Mouse (Mus musculus) ES-Bruce4 (cell line): ENCODE data around the gene Zfp316. TPM values are rescaled to one million over a fixed set of nuclear protein-coding genes. Genes with fewer than 3 reads are reported as not detected.

Source experiments
- H3K27ac ChIP-seq: 2 replicates; pipeline ENCODE4 v1.5.1; 2012; ENCODE audit warnings: low read length, inconsistent platforms; ENCODE audit not compliant: insufficient read depth
- H3K27me3 ChIP-seq: 2 replicates; pipeline ENCODE4 v1.6.1; 2012; ENCODE audit warnings: mild to moderate bottlenecking, low read length, inconsistent platforms; ENCODE audit not compliant: control insufficient read depth, poor library complexity, insufficient read depth, severe bottlenecking
- H3K36me3 ChIP-seq: 2 replicates; pipeline ENCODE4 v1.6.1; 2012; ENCODE audit warnings: inconsistent platforms, mild to moderate bottlenecking, low read length, moderate library complexity; ENCODE audit not compliant: control insufficient read depth, poor library complexity, insufficient read depth, severe bottlenecking
- H3K4me1 ChIP-seq: one replicate; pipeline ENCODE4 v1.8.1; 2011; ENCODE audit warnings: low read length; ENCODE audit not compliant: control insufficient read depth, insufficient read depth
- H3K4me3 ChIP-seq: 2 replicates; pipeline ENCODE4 v1.5.1; 2011; ENCODE audit warnings: low read depth, mild to moderate bottlenecking, low read length
- H3K9ac ChIP-seq: 2 replicates; pipeline ENCODE4 v1.6.1; 2012; ENCODE audit warnings: low read depth, mild to moderate bottlenecking, inconsistent platforms; ENCODE audit not compliant: poor library complexity, severe bottlenecking
- H3K9me3 ChIP-seq: replicated peaks from 2 replicates; pipeline ENCODE4 v1.6.1; 2012; ENCODE audit warnings: mild to moderate bottlenecking, low read length, inconsistent platforms; ENCODE audit not compliant: control insufficient read depth, poor library complexity, insufficient read depth, severe bottlenecking
- CTCF ChIP-seq: IDR thresholded peaks from one replicate; pipeline ENCODE4 v1.8.1; 2011; ENCODE audit warnings: low read depth, low read length
- EP300 ChIP-seq: IDR thresholded peaks from 2 replicates; pipeline ENCODE4 v1.6.1; 2011; ENCODE audit warnings: low read depth, low read length; ENCODE audit not compliant: insufficient read depth
- POLR2A ChIP-seq: IDR thresholded peaks from one replicate; pipeline ENCODE4 v1.8.1; 2011; ENCODE audit warnings: low read length; ENCODE audit not compliant: insufficient read depth
- polyA plus RNA-seq: library from polyadenylated mRNA; stranded (reverse); fragments of >200 nt; gene quantifications from 2 replicates; pipeline ENCODE4 v1.2.4, GENCODE M21; 2011; ENCODE audit warnings: low read depth; ENCODE audit not compliant: missing spikeins, insufficient read depth, insufficient read length

The Zfp316 gene
- polyA plus RNA-seq, 1 experiment: 2.3 TPM

- TF ChIP-seq CTCF (no peak), POLR2A (no peak), EP300 (no peak)
Observed at GRCm38 (mm10) chr5:143275761-143276160, 5.9 kb upstream of the Zfp316 start.

DNA sequence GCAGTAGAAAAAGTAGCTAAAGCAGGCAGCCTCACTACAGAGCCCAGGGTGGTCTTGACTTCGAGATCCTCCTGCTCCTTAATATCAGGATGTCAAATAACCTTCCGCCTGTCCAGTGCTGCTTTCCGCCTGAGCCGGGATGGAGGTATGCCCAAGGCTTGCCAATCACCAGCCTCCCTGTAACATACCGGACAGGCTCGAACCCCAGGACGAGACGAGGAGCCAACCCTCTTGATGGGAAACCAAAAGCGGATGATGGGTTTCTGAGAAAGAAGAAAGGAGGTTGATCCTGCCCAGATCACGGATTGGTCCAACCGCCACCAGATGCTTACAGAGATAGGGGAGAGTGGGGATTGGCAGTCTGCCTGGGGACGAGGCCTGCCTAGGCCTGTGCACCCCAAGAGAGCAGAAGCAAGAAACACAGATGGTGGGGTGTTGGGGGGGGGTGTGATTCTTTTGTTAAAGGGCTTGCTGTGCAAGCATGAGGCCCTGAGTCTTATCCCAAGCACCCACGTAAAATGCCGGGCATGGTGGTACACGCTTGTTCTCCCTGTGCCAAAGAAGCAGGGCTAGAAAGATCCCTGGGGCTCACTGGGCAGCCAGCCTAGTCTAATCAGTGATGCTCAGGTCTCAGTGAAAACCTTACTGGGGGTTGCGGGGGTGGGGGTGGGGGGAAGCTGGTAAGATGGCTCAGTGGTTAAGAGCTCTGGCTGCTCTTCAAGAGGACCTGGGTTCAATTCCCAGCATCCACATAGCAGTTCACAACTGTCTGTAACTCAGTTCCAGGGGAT, 2.9 kb upstream of the Zfp316 start:
- no peaks in the 10 kb centered on the region for H3K4me1 ChIP-seq
- H3K9me3 ChIP-seq: no peaks in the 10 kb centered on the region
- H3K27me3 ChIP-seq: peaks cover 2% of the 10 kb centered on the region; the same call in 1 of the 2 replicates
- H3K27ac ChIP-seq: no peak overlapping the region
- no peak for TF ChIP-seq POLR2A
- no peak for TF ChIP-seq EP300
- TF ChIP-seq CTCF: no peak
- no peak overlapping the region for H3K9ac ChIP-seq
- no peak overlapping the region for H3K4me3 ChIP-seq
- no peaks in the 10 kb centered on the region for H3K36me3 ChIP-seq

More at GRCm38 (mm10) chr5:143275761-143276160, 5.9 kb upstream of the Zfp316 start:
- H3K27me3 ChIP-seq: no peaks in the 10 kb centered on the region
- H3K36me3 ChIP-seq: no peaks in the 10 kb centered on the region
- H3K4me1 ChIP-seq: no peaks in the 10 kb centered on the region
- no peak overlapping the region for H3K4me3 ChIP-seq
- H3K9me3 ChIP-seq: no peaks in the 10 kb centered on the region
- H3K9ac ChIP-seq: no peak overlapping the region
- H3K27ac ChIP-seq: no peak overlapping the region

DNA sequence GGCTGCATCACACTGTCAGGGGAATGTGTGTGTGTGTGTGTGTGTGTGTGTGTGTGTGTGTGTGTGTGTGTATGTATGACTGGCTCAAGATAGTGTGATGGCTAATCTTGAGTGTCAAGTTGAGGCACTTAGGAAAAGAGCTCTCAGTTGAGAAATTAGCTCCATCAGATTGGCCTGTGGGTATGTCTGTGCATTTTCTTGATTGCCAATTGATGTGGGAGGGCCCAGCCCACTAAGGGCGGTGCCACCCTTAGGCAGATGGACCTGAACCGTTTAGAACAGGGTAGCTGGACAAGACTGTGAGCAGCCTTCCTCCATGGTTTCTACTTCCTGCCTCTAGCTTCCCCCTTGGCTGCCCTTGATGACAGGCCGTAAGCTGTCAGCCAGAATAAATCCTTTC, 2.3 kb upstream of the Zfp316 start:
- Histone ChIP-seq H3K27me3 (peaks cover 2% of the 10 kb centered on the region; the same call in 1 of the 2 replicates), H3K4me1 (no peaks in the 10 kb centered on the region), H3K4me3 (no peak overlapping the region), H3K36me3 (no peaks in the 10 kb centered on the region), H3K27ac (no peak overlapping the region), H3K9ac (no peak overlapping the region), H3K9me3 (no peaks in the 10 kb centered on the region)
- no peak for TF ChIP-seq CTCF
- TF ChIP-seq POLR2A: no peak
- no peak for TF ChIP-seq EP300

DNA sequence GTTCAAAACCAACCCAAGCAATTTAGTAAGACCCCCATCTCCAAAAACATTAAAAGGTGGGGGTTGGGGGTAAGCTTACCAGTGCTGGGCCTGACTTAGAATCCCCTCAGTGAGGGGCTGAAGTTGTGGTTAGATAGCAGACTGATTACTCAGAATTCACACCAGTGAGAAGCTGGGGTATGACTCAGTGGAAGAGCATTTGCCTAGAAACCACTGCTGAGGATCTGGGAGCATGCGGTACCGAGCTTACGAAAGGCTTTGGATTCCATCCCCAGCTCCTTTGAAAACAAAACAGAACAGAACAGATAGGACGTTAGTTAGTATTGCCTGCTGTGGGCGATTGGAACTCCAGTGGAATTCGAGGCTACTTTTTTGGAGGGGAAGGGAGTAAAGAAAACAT, 1.8 kb upstream of the Zfp316 start:
- Histone ChIP-seq H3K4me3 (no peak overlapping the region), H3K9ac (no peak overlapping the region), H3K36me3 (no peaks in the 10 kb centered on the region), H3K4me1 (no peaks in the 10 kb centered on the region), H3K27me3 (peaks cover 2% of the 10 kb centered on the region; the same call in 1 of the 2 replicates), H3K9me3 (no peaks in the 10 kb centered on the region), H3K27ac (no peak overlapping the region)
- TF ChIP-seq CTCF (no peak), POLR2A (no peak), EP300 (no peak)

DNA sequence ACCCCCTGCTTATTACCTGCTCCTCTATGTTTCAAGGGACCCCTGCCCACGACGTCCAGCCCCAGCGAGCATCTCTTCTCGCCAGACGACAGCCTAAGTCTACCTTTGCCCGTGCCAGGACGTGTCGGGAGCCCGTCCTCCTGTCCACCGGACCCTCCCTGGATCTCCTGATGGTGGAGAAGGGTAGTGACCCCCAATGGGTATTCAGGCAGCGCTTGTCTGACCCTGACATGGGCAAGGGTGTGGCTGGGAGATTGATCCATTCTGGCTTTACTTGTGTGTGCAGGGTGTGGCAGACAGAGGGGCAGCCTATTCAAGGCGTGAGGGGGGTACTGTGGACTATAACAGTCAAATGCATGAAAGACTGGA, 313 bp upstream of the Zfp316 start:
- H3K9me3 ChIP-seq: no peaks in the 10 kb centered on the region
- H3K27me3 ChIP-seq: peaks cover 2% of the 10 kb centered on the region; the same call in 1 of the 2 replicates
- H3K4me3 ChIP-seq: peak overlapping the region; percentile 93
- peak overlapping the region; percentile 88 for H3K9ac ChIP-seq
- H3K4me1 ChIP-seq: no peaks in the 10 kb centered on the region
- H3K27ac ChIP-seq: no peak overlapping the region
- no peak for TF ChIP-seq EP300
- no peak for TF ChIP-seq CTCF
- no peak for TF ChIP-seq POLR2A
- no peaks in the 10 kb centered on the region for H3K36me3 ChIP-seq

DNA sequence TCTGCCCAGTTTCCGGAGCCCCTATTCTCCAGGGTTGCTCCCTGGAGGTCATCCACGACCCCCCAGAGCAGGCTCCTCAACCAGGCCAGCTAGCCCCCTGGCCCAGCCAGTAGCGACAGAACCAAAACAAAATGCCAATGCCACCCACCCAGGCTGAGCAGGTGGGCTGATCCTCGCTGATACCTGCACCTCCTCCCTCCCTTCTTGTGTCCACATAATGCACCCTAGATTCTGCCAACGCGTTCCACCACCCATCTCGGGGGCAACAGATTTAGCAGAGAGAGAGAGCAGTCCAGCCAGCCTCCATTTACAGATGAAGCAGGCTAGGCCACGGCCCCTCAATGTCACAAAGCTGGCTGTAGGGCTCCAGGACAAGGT, 848 bp downstream of the Zfp316 start:
- Histone ChIP-seq H3K4me1 (no peaks in the 10 kb centered on the region), H3K27ac (no peak overlapping the region), H3K36me3 (no peaks in the 10 kb centered on the region), H3K4me3 (peak overlapping the region; percentile 93; the same call in 1 of the 2 replicates), H3K27me3 (peaks cover 2% of the 10 kb centered on the region; the same call in 1 of the 2 replicates), H3K9ac (0 out of 2 replicates have a peak overlapping the region, but pooled peaks have one; percentile 88), H3K9me3 (no peaks in the 10 kb centered on the region)
- no peak for TF ChIP-seq CTCF
